Mouse (Mus musculus) kidney, embryonic 15.5 days (tissue): Measurements from ENCODE around the gene Tyk2. TPM values are rescaled to one million over a fixed set of nuclear protein-coding genes. Genes with fewer than 3 reads are reported as not detected.

Source experiments
- ATAC-seq: fragments of 200-750 bp; cut with Nextera tagmentation; replicated peaks from 2 replicates; pipeline ENCODE4 v1.8.0; 2017; ENCODE audit warnings: moderate TSS enrichment; ENCODE audit not compliant: low FRiP score
- H3K27ac ChIP-seq: fragments of 300-500 bp; sonication (generic); 2 replicates; pipeline ENCODE4 v1.5.1; 2015; ENCODE audit warnings: mild to moderate bottlenecking, inconsistent platforms
- H3K27me3 ChIP-seq: fragments of 300-500 bp; sonication (generic); 2 replicates; pipeline ENCODE4 v1.6.1; 2015; ENCODE audit warnings: inconsistent platforms
- H3K36me3 ChIP-seq: fragments of 300-500 bp; sonication (generic); 2 replicates; pipeline ENCODE4 v1.6.1; 2015; ENCODE audit warnings: inconsistent platforms
- H3K4me1 ChIP-seq: fragments of 300-500 bp; sonication (generic); 2 replicates; pipeline ENCODE4 v1.6.1; 2015; ENCODE audit warnings: inconsistent platforms
- H3K4me2 ChIP-seq: fragments of 300-500 bp; sonication (generic); 2 replicates; pipeline ENCODE4 v1.6.1; 2015; ENCODE audit warnings: moderate library complexity, mild to moderate bottlenecking, inconsistent platforms
- H3K4me3 ChIP-seq: fragments of 300-500 bp; sonication (generic); replicated peaks from 2 replicates; pipeline ENCODE4 v1.5.1; 2015; ENCODE audit warnings: mild to moderate bottlenecking, inconsistent platforms
- H3K9ac ChIP-seq: fragments of 300-500 bp; sonication (generic); 2 replicates; pipeline ENCODE4 v1.6.1; 2015; ENCODE audit warnings: mild to moderate bottlenecking, inconsistent platforms
- H3K9me3 ChIP-seq: fragments of 300-500 bp; sonication (generic); replicated peaks from 2 replicates; pipeline ENCODE4 v1.6.1; 2016; ENCODE audit warnings: inconsistent platforms
- WGBS: fragments of 180-500 bp; shearing (Covaris S2); methylation state at CpG from one replicate; pipeline ENCODE4 v1.1.7; 2015; ENCODE audit warnings: mixed read lengths; 5-methylcytosine and 5-hydroxymethylcytosine counted together
- polyA plus RNA-seq: library from polyadenylated mRNA; unstranded; fragments of >200 nt; fragmentation: Nextera tagmentation; extraction: Ambion mirVana; gene quantifications from 2 replicates; pipeline ENCODE4 v1.2.1, GENCODE M21; 2015

The Tyk2 gene
- polyA plus RNA-seq, 1 experiment from 2014 or later, result 15.5 TPM

- Histone ChIP-seq H3K27me3 (peaks cover 53% of the 10 kb centered on the region), H3K27ac (no peak overlapping the region), H3K9ac (no peak overlapping the region), H3K9me3 (no peaks in the 10 kb centered on the region), H3K36me3 (no peaks in the 10 kb centered on the region), H3K4me3 (peak overlapping the region; percentile 59), H3K4me2 (peak overlapping the region; percentile 97), H3K4me1 (peaks cover 62% of the 10 kb centered on the region)
- WGBS, result 1% methylated on average over 26 of the region's 26 CpGs
- ATAC-seq, result no peak
Measured at GRCm38 (mm10) chr9:21164072-21164471, 33.0 kb upstream of the Tyk2 start.

GRCm38 (mm10) chr9:21163086-21164050, 32.3 kb upstream of the Tyk2 start:
- Histone ChIP-seq H3K9me3 (no peaks in the 10 kb centered on the region), H3K36me3 (no peaks in the 10 kb centered on the region), H3K9ac (no peak overlapping the region), H3K27ac (no peak overlapping the region), H3K4me3 (peak overlapping the region; percentile 59; the same call in 1 of the 2 replicates), H3K4me2 (peak overlapping the region; percentile 97), H3K4me1 (peaks cover 55% of the 10 kb centered on the region), H3K27me3 (peaks cover 53% of the 10 kb centered on the region)
- WGBS, result 35% methylated on average over 11 of the region's 11 CpGs
- no peak for ATAC-seq

- Histone ChIP-seq H3K9me3 (0 out of 2 replicates have a peak, but pooled peaks cover 3% of the 10 kb centered on the region), H3K9ac (peak overlapping the region; percentile 76), H3K36me3 (no peaks in the 10 kb centered on the region), H3K4me3 (peak overlapping the region; percentile 64), H3K4me1 (peaks cover 35% of the 10 kb centered on the region), H3K27ac (no peak overlapping the region), H3K27me3 (peaks cover 43% of the 10 kb centered on the region), H3K4me2 (peak overlapping the region; percentile 91)
- under 1% methylated on average over 52 of the region's 52 CpGs for WGBS
- ATAC-seq, result peak; percentile 68
Measured at GRCm38 (mm10) chr9:21161209-21161909, 30.3 kb upstream of the Tyk2 start.

GRCm38 (mm10) chr9:21154787-21155186, 23.7 kb upstream of the Tyk2 start:
- no peak overlapping the region for H3K4me2 ChIP-seq
- H3K9me3 ChIP-seq, result 0 out of 2 replicates have a peak, but pooled peaks cover 3% of the 10 kb centered on the region
- H3K27ac ChIP-seq, result no peak overlapping the region
- 93% methylated on average over 3 of the region's 3 CpGs for WGBS
- H3K4me3 ChIP-seq, result no peak overlapping the region
- no peaks in the 10 kb centered on the region for H3K27me3 ChIP-seq
- no peaks in the 10 kb centered on the region for H3K36me3 ChIP-seq
- no peak overlapping the region for H3K9ac ChIP-seq
- ATAC-seq, result no peak
- H3K4me1 ChIP-seq, result peaks cover 25% of the 10 kb centered on the region

- 4% methylated on average over 5 of the region's 5 CpGs for WGBS
- ATAC-seq, result peak; percentile 5; the same call in 1 of the 2 replicates
- no peaks in the 10 kb centered on the region for H3K27me3 ChIP-seq
- H3K9ac ChIP-seq, result peak overlapping the region; percentile 37; the same call in 1 of the 2 replicates
- 0 out of 2 replicates have a peak, but pooled peaks cover 3% of the 10 kb centered on the region for H3K9me3 ChIP-seq
- H3K4me2 ChIP-seq, result peak overlapping the region; percentile 91
- peak overlapping the region; percentile 65 for H3K27ac ChIP-seq
- peaks cover 29% of the 10 kb centered on the region for H3K4me1 ChIP-seq
- H3K36me3 ChIP-seq, result no peaks in the 10 kb centered on the region
- H3K4me3 ChIP-seq, result peak overlapping the region; percentile 47
Measured at GRCm38 (mm10) chr9:21153833-21154232, 22.8 kb upstream of the Tyk2 start.

- Histone ChIP-seq H3K4me3 (peak overlapping the region; percentile 47), H3K27ac (peak overlapping the region; percentile 65), H3K9ac (peak overlapping the region; percentile 37; the same call in 1 of the 2 replicates), H3K4me1 (peaks cover 34% of the 10 kb centered on the region), H3K9me3 (0 out of 2 replicates have a peak, but pooled peaks cover 3% of the 10 kb centered on the region), H3K27me3 (no peaks in the 10 kb centered on the region), H3K4me2 (peak overlapping the region; percentile 91), H3K36me3 (no peaks in the 10 kb centered on the region)
- WGBS, result under 1% methylated on average over 12 of the region's 12 CpGs
- peak; percentile 26 for ATAC-seq
Measured at GRCm38 (mm10) chr9:21153331-21153730, 22.3 kb upstream of the Tyk2 start.

GRCm38 (mm10) chr9:21152715-21153114, 21.7 kb upstream of the Tyk2 start:
- H3K9ac ChIP-seq, result 0 out of 2 replicates have a peak overlapping the region, but pooled peaks have one; percentile 37
- H3K4me1 ChIP-seq, result peaks cover 40% of the 10 kb centered on the region
- H3K9me3 ChIP-seq, result 0 out of 2 replicates have a peak, but pooled peaks cover 3% of the 10 kb centered on the region
- ATAC-seq, result 0 out of 2 replicates have a peak, but pooled peaks have one; percentile 31
- peak overlapping the region; percentile 65; the same call in 1 of the 2 replicates for H3K27ac ChIP-seq
- WGBS, result under 1% methylated on average over 11 of the region's 11 CpGs
- no peaks in the 10 kb centered on the region for H3K36me3 ChIP-seq
- H3K4me2 ChIP-seq, result peak overlapping the region; percentile 91
- peak overlapping the region; percentile 47 for H3K4me3 ChIP-seq
- H3K27me3 ChIP-seq, result no peaks in the 10 kb centered on the region

- Histone ChIP-seq H3K27me3 (no peaks in the 10 kb centered on the region), H3K36me3 (peaks cover 16% of the 10 kb centered on the region), H3K27ac (peak within 1 kb of the TSS; percentile 88), H3K4me3 (peak within 1 kb of the TSS; percentile 87), H3K9me3 (no peaks in the 10 kb centered on the region), H3K9ac (peak within 1 kb of the TSS; percentile 94), H3K4me1 (peaks cover 64% of the 10 kb centered on the region), H3K4me2 (peak within 1 kb of the TSS; percentile 91)
- peak; percentile 93 for ATAC-seq
- 3% methylated on average over 56 of the region's 56 CpGs for WGBS
Measured at GRCm38 (mm10) chr9:21149654-21150419, 18.8 kb upstream of the Tyk2 start, which contains the start of gene Cdc37. TSS of gene Cdc37 (minus strand) at chr9:21149982.

GRCm38 (mm10) chr9:21149077-21149653, 18.1 kb upstream of the Tyk2 start:
- Histone ChIP-seq H3K9ac (peak overlapping the region; percentile 94), H3K4me1 (peaks cover 61% of the 10 kb centered on the region)

GRCm38 (mm10) chr9:21148427-21148826, 17.4 kb upstream of the Tyk2 start:
- Histone ChIP-seq H3K4me3 (peak overlapping the region; percentile 87), H3K4me2 (peak overlapping the region; percentile 91), H3K27me3 (no peaks in the 10 kb centered on the region), H3K9ac (peak overlapping the region; percentile 94), H3K27ac (0 out of 2 replicates have a peak overlapping the region, but pooled peaks have one; percentile 88), H3K4me1 (peaks cover 54% of the 10 kb centered on the region), H3K9me3 (no peaks in the 10 kb centered on the region), H3K36me3 (peaks cover 31% of the 10 kb centered on the region)
- ATAC-seq, result no peak

More at GRCm38 (mm10) chr9:21149077-21149653, 18.1 kb upstream of the Tyk2 start:
- Histone ChIP-seq H3K4me2 (peak overlapping the region; percentile 91), H3K36me3 (peaks cover 23% of the 10 kb centered on the region), H3K4me3 (peak overlapping the region; percentile 87), H3K27ac (peak overlapping the region; percentile 88), H3K27me3 (no peaks in the 10 kb centered on the region), H3K9me3 (no peaks in the 10 kb centered on the region)
- no peak for ATAC-seq
- WGBS, result 5% methylated on average over 8 of the region's 8 CpGs
